Mouse (Mus musculus) bone marrow, adult 2 months (tissue): Measurements from ENCODE around the gene Tpd52l2.

Experiments used
- CTCF ChIP-seq: fragments of 200-500 bp; IDR thresholded peaks from 2 replicates; pipeline ENCODE4 v1.5.1; 2011; ENCODE audit warnings: low read length, control low read depth; ENCODE audit not compliant: control insufficient read depth, insufficient read depth
- POLR2A ChIP-seq: fragments of 200-500 bp; IDR thresholded peaks from 2 replicates; pipeline ENCODE4 v1.6.1; 2011; ENCODE audit warnings: low read depth, mild to moderate bottlenecking, control low read depth, low read length, borderline replicate concordance; ENCODE audit not compliant: control insufficient read depth

- no peak for TF ChIP-seq CTCF
- no peak for TF ChIP-seq POLR2A
These were observed 12.3 kb upstream of the Tpd52l2 start for GRCm38 (mm10) chr2:181484456-181485233.
